Mouse (Mus musculus) left cerebral cortex, adult 18-20 months (tissue): ENCODE measurements at regions not wholly inside any gene's neighbourhood (a gene's known extent, or its start where the extent isn't known, plus 50 kb on each side); places are given as distances from the start of the nearest gene placed in this dataset.

Experiments
- DNase-seq, 2 experiments: peaks; one replicate each; pipeline ENCODE4 v3.0.0; 2021 to 2022; ENCODE audit warnings: low spot score in 2 of 2, mixed read lengths in 1 of 2

GRCm38 (mm10) chrX:11713423-11713822, 385.8 kb downstream of the H2al1j start:
- no peak for DNase-seq

GRCm38 (mm10) chrX:11716773-11717172, 389.2 kb downstream of the H2al1j start:
- no peak for DNase-seq

GRCm38 (mm10) chrX:11718778-11719177, 391.2 kb downstream of the H2al1j start:
- no peak for DNase-seq

- DNase-seq, result no peak
Observed at GRCm38 (mm10) chrX:11720517-11720916, 392.9 kb downstream of the H2al1j start.

GRCm38 (mm10) chrX:11722730-11723129, 395.1 kb downstream of the H2al1j start:
- no peak for DNase-seq

- DNase-seq, result no peak
Observed at GRCm38 (mm10) chrX:11724718-11725117, 397.1 kb downstream of the H2al1j start.

- no peak for DNase-seq
Observed at GRCm38 (mm10) chrX:11726524-11727231, 399.1 kb downstream of the H2al1j start.

GRCm38 (mm10) chrX:11728481-11728880, 400.9 kb downstream of the H2al1j start:
- DNase-seq, result no peak

GRCm38 (mm10) chrX:11729992-11730391, 402.4 kb downstream of the H2al1j start:
- no peak for DNase-seq

- DNase-seq, result no peak
Observed at GRCm38 (mm10) chrX:11732371-11732770, 404.7 kb downstream of the H2al1j start.

- no peak for DNase-seq
Observed at GRCm38 (mm10) chrX:11734505-11735435, 407.1 kb downstream of the H2al1j start.

GRCm38 (mm10) chrX:11735516-11736170, 408.0 kb downstream of the H2al1j start:
- DNase-seq, result no peak

- DNase-seq, result no peak
Observed at GRCm38 (mm10) chrX:11736481-11736880, 408.9 kb downstream of the H2al1j start.

GRCm38 (mm10) chrX:11739565-11739964, 411.9 kb downstream of the H2al1j start:
- DNase-seq, result no peak

GRCm38 (mm10) chrX:11745911-11746310, 414.2 kb downstream of the Bcor start:
- DNase-seq, result no peak

- no peak for DNase-seq
Observed at GRCm38 (mm10) chrX:11747386-11748121, 412.6 kb downstream of the Bcor start.

GRCm38 (mm10) chrX:11748278-11748677, 411.9 kb downstream of the Bcor start:
- DNase-seq, result no peak

GRCm38 (mm10) chrX:11752513-11752912, 407.6 kb downstream of the Bcor start:
- DNase-seq, result no peak

GRCm38 (mm10) chrX:11752973-11753590, 407.1 kb downstream of the Bcor start:
- DNase-seq, result peak in 1 of 2 experiments; percentile 33

GRCm38 (mm10) chrX:11755046-11755445, 405.1 kb downstream of the Bcor start:
- no peak for DNase-seq
